1 mouse cellular context compared by ENCODE assay signal in the genomic region with DNA sequence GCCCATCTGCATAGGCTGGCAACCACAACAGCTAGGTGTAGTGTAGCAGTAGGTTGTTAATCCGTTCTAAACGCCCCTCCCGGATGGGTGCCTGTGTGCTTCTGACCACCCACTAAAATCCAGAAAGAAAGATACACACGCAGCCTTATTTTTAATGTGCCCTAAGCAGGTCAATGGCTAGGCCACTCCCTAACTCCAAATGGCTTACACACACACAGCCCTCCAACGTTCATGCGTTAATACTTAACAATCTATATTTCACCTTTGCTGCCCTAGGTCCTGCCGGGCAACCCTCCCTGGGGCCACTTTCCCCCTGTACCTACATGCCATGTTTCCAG.
TF ChIP-seq lines count a peak whose summit lies in the region.

No protein-coding gene starts in this region.

TF ChIP-seq in CH12.LX, 34 proteins besides CTCF, POLR2A, EP300 and RAD21:
- no peak for TF ChIP-seq E2F4 (IDR thresholded peaks at IDR 0.05; ENCODE audit: insufficient replicate concordance, low read depth, low read length)
- peak; percentile 5; the same call in 1 of the 2 replicates for TF ChIP-seq TBP (conservative IDR thresholded peaks at IDR 0.05; ENCODE audit: low read depth, low read length)
